Mouse (Mus musculus) lung, postnatal 0 days (tissue): ENCODE results near the gene Kctd2. TPM values are rescaled to one million over a fixed set of nuclear protein-coding genes. Genes with fewer than 3 reads are reported as not detected.

ENCODE experiments used
- ATAC-seq: fragments of 200-750 bp; cut with Nextera tagmentation; 2 replicates; pipeline ENCODE4 v1.8.0; 2017; ENCODE audit warnings: moderate library complexity
- DNase-seq: peaks from one replicate; pipeline ENCODE4 v3.0.0-alpha.2; 2016; ENCODE audit warnings: low spot score
- H3K27ac ChIP-seq: fragments of 300-500 bp; sonication (generic); 2 replicates; pipeline ENCODE4 v1.5.1; 2014; ENCODE audit warnings: antibody characterized with exemption, mild to moderate bottlenecking, low read length, mixed read lengths
- H3K27me3 ChIP-seq: fragments of 300-500 bp; sonication (generic); replicated peaks from 2 replicates; pipeline ENCODE4 v1.6.1; 2014; ENCODE audit warnings: low read length, mixed read lengths; ENCODE audit not compliant: insufficient read depth
- H3K36me3 ChIP-seq: fragments of 300-500 bp; sonication (generic); 2 replicates; pipeline ENCODE4 v1.6.1; 2014; ENCODE audit warnings: low read length, mixed read lengths; ENCODE audit not compliant: insufficient read depth
- H3K4me1 ChIP-seq: fragments of 300-500 bp; sonication (generic); 2 replicates; pipeline ENCODE4 v1.6.1; 2014; ENCODE audit warnings: antibody characterized with exemption, low read depth, low read length, mixed read lengths; ENCODE audit not compliant: insufficient read depth
- H3K4me2 ChIP-seq: fragments of 300-500 bp; sonication (generic); replicated peaks from 2 replicates; pipeline ENCODE4 v1.6.1; 2014; ENCODE audit warnings: low read depth, mild to moderate bottlenecking, low read length, moderate library complexity, mixed read lengths
- H3K4me3 ChIP-seq: fragments of 300-500 bp; sonication (generic); 2 replicates; pipeline ENCODE4 v1.5.1; 2014; ENCODE audit warnings: low read depth, low read length
- H3K9ac ChIP-seq: fragments of 300-500 bp; sonication (generic); replicated peaks from 2 replicates; pipeline ENCODE4 v1.6.1; 2014; ENCODE audit warnings: low read depth, mild to moderate bottlenecking
- H3K9me3 ChIP-seq: fragments of 300-500 bp; sonication (generic); 2 replicates; pipeline ENCODE4 v1.6.1; 2016; ENCODE audit warnings: low read length, mixed read lengths
- CTCF ChIP-seq: IDR thresholded peaks from 2 replicates; pipeline ENCODE4 v1.5.1; 2016; ENCODE audit warnings: antibody characterized with exemption, mild to moderate bottlenecking
- EP300 ChIP-seq: IDR thresholded peaks from 2 replicates; pipeline ENCODE4 v1.6.1; 2016; ENCODE audit warnings: antibody characterized with exemption, mild to moderate bottlenecking, control low read depth
- WGBS: fragments of 180-500 bp; shearing (Covaris S2); extraction: QIAGEN DNeasy Blood & Tissue Kit; methylation state at CpG from one replicate; pipeline ENCODE4 v1.1.7; 2014; 5-methylcytosine and 5-hydroxymethylcytosine counted together
- polyA plus RNA-seq: library from polyadenylated mRNA; unstranded; fragments of >200 nt; fragmentation: Nextera tagmentation; extraction: Ambion mirVana; gene quantifications from 2 replicates; pipeline ENCODE4 v1.2.1, GENCODE M21; 2015

The Kctd2 gene
- polyA plus RNA-seq, 1 experiment from 2014 or later = 18.6 TPM

DNA sequence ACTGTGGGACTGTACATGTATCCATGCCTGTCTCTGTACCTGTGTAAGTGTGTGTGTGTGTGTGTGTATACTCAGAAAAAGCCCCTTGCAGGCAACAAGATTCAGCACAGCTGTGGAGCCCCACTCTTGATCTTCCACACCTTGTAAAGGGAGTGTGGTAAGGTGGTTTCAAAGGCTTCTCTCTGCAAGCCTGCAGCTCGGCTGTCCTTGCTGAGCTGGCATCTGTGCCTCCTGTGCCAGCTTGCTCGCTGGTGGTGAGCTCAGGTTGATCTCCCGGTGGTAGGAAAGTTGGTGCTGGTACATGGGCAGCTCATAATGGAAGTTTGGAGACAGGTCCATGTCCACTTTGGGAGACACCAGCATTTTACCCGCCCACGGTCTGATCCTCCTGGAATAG lies 41.9 kb downstream of the Kctd2 start:
- H3K9ac ChIP-seq = no peak overlapping the region
- DNase-seq (no peak), ATAC-seq (no peak)
- H3K4me2 ChIP-seq = no peak overlapping the region
- no peaks in the 10 kb centered on the region for H3K36me3 ChIP-seq
- no peaks in the 10 kb centered on the region for H3K4me1 ChIP-seq
- H3K27me3 ChIP-seq = no peaks in the 10 kb centered on the region
- H3K27ac ChIP-seq = no peak overlapping the region
- H3K4me3 ChIP-seq = no peak overlapping the region
- whole genome bisulfite sequencing = 73% methylated on average over 5 of the region's 5 CpGs
- TF ChIP-seq EP300 (no peak), CTCF (no peak)
- no peaks in the 10 kb centered on the region for H3K9me3 ChIP-seq

DNA sequence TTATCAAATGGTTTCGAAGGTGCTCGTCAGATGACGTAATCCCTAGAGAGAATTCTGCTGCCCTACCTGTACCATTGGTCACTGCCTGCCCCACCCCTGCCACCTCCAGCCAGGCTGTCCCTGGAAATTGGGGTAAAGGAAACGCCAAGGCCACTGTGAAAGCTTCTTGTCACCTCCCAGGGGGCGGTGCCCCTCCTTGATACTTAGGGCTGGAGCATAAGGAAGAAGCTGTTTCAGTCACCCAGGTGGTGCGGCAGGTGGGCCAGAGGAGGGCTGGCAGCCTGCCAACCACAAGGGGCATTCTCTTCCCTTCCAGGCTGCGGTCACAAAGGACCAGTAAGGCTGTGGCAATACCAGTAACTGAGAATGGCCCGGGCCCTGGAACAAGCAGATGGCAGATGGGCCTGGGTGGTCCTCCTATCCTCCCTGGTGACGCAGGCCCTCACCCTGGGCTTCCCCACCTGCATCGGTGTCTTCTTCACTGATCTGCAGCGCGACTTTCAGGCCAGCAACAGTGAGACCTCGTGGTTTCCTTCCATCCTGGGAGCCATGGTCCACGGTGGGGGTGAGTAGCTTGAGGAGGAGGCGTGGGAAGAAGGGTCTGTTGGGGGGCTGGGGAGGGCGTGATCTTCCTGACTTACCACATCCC lies 42.4 kb downstream of the Kctd2 start, which contains the start of gene Slc16a5:
Gene Slc16a5 (plus strand): TSS at position 232 of the 649 bp plus-strand sequence.
- Histone ChIP-seq H3K36me3 (no peaks in the 10 kb centered on the region), H3K27ac (no peak within 1 kb of the TSS), H3K9me3 (no peaks in the 10 kb centered on the region), H3K9ac (no peak within 1 kb of the TSS), H3K4me3 (no peak within 1 kb of the TSS), H3K4me1 (no peaks in the 10 kb centered on the region), H3K27me3 (no peaks in the 10 kb centered on the region), H3K4me2 (no peak within 1 kb of the TSS)
- no peak for TF ChIP-seq CTCF
- TF ChIP-seq EP300 = no peak
- 64% methylated on average over 15 of the region's 16 CpGs for WGBS
- DNase-seq (peak; percentile 32), ATAC-seq (peak; percentile 38)

DNA sequence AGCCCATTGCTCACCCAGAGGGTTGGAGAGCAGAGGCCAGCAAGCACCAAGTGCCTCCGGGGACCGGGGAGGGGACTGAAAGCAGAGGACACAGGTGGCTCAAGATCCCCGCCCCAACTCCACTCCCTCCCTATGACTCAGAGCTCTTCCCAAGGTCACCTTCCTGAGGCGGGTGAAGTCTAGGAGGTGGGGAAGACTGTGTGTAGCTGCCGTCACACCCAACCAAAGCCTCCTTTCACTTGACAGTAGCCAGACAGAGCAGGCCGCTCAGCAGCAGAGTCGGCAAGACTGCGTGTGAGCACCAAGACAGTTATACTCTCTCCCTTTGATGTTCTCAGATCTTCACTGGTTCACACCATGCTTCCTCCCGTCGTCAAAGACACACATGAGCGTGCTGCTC lies 43.5 kb downstream of the Kctd2 start:
- H3K9me3 ChIP-seq = no peaks in the 10 kb centered on the region
- H3K4me2 ChIP-seq = no peak overlapping the region
- H3K27me3 ChIP-seq = no peaks in the 10 kb centered on the region
- no peak overlapping the region for H3K4me3 ChIP-seq
- H3K36me3 ChIP-seq = no peaks in the 10 kb centered on the region
- no peak for DNase-seq
- no peaks in the 10 kb centered on the region for H3K4me1 ChIP-seq
- no peak overlapping the region for H3K27ac ChIP-seq
- TF ChIP-seq CTCF (no peak), EP300 (no peak)
- no peak for ATAC-seq
- 58% methylated on average over 11 of the region's 11 CpGs for WGBS
- H3K9ac ChIP-seq = no peak overlapping the region

DNA sequence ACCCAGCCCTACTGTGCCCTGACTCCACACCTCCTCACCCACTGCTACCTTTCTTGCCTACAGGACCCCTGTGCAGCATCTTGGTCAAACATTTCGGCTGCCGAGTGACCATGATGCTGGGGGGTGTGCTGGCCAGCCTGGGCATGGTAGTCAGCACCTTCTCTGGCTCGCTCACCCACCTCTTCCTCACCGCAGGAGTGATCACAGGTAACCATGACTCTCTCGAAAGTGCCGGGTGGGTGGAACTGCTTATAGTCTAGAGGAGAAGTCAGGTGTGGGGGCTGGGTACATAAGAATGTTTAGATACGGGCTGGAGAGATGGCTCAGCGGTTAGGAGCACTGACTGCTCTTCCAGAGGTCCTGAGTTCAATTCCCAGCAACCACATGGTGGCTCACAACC lies 44.9 kb downstream of the Kctd2 start:
- no peak for TF ChIP-seq CTCF
- TF ChIP-seq EP300 = no peak

DNA sequence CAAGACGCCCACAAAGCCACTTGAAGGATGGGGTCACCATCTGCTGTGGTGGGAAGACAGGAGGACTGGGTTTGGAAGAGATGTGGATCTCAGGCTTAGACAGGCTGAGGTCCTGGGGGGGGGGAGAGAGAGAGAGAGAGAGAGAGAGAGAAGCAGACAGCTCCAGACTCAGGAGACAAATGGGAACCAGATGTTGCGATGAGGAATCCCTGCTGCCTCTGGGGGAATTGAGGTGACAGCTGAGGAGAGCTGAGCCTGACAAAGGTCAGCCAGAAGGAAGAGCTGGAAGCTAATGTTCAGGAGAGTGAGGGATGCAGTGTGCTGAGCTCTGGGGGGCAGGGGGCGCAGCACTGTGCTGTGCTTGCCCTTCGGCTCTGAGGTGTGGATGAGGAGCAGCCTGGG lies 47.3 kb downstream of the Kctd2 start:
- Histone ChIP-seq H3K9ac (no peak overlapping the region), H3K27me3 (no peaks in the 10 kb centered on the region), H3K4me1 (no peaks in the 10 kb centered on the region), H3K27ac (no peak overlapping the region), H3K9me3 (no peaks in the 10 kb centered on the region), H3K4me3 (no peak overlapping the region), H3K36me3 (no peaks in the 10 kb centered on the region), H3K4me2 (no peak overlapping the region)
- DNase-seq (no peak), ATAC-seq (no peak)
- WGBS = 29% methylated on average over 4 of the region's 4 CpGs
- TF ChIP-seq EP300 (no peak), CTCF (no peak)

More for the DNA sequence above, 44.9 kb downstream of the Kctd2 start:
- Histone ChIP-seq H3K9me3 (no peaks in the 10 kb centered on the region), H3K9ac (no peak overlapping the region), H3K36me3 (no peaks in the 10 kb centered on the region), H3K27ac (no peak overlapping the region), H3K4me3 (no peak overlapping the region), H3K27me3 (no peaks in the 10 kb centered on the region), H3K4me1 (no peaks in the 10 kb centered on the region), H3K4me2 (no peak overlapping the region)
- ATAC-seq (no peak), DNase-seq (no peak)
- 75% methylated on average over 8 of the region's 8 CpGs for WGBS

DNA sequence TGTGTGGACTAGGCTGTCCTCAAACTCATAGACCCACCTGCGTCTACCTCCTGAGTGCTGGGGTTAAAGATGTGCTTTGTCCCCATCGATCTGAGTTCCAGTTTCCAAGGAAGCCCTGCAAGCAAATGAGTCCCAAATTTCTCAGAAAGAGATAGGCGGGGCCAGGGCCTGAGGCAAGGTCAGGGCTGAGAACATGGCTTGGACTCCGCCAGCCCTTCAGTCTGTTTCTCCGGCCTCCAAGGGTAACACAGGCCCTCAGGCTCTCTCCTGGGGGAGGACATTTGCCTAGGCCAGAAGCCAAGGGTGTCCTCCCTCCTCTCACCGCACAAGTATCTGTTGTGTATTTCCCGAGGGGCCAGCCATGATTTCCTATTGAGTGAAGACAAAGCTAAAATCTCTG lies 52.3 kb downstream of the Kctd2 start:
- WGBS = 76% methylated on average over 7 of the region's 7 CpGs
- Histone ChIP-seq H3K9me3 (no peaks in the 10 kb centered on the region), H3K27ac (no peak overlapping the region), H3K36me3 (no peaks in the 10 kb centered on the region), H3K27me3 (no peaks in the 10 kb centered on the region), H3K4me2 (no peak overlapping the region), H3K4me1 (peaks cover 4% of the 10 kb centered on the region; the same call in 1 of the 2 replicates), H3K9ac (no peak overlapping the region), H3K4me3 (no peak overlapping the region)
- ATAC-seq = no peak
- no peak for TF ChIP-seq EP300
- TF ChIP-seq CTCF = no peak
- no peak for DNase-seq
